Mouse (Mus musculus) forebrain, postnatal 0 days (tissue): ENCODE results near the gene Ldah. TPM values are rescaled to one million over a fixed set of nuclear protein-coding genes. Genes with fewer than 3 reads are reported as not detected.
"Not testable (repeated sequence)": the region's sequence is repeated elsewhere in the genome, so short reads cannot be mapped to it uniquely, and the experiment has no call there.

Source experiments
- ATAC-seq: fragments of 200-750 bp; cut with Nextera tagmentation; 2 replicates; pipeline ENCODE4 v1.8.0; 2017; ENCODE audit warnings: mild to moderate bottlenecking, moderate library complexity
- DNase-seq: peaks from one replicate; pipeline ENCODE4 v3.0.0-alpha.2; 2015
- H3K27ac ChIP-seq: fragments of 300-500 bp; sonication (generic); 2 replicates; pipeline ENCODE4 v1.5.1; 2014; ENCODE audit warnings: low read depth, mild to moderate bottlenecking, antibody characterized with exemption, low read length, moderate library complexity, mixed read lengths
- H3K27me3 ChIP-seq: fragments of 300-500 bp; sonication (generic); 2 replicates; pipeline ENCODE4 v1.6.1; 2014; ENCODE audit warnings: mild to moderate bottlenecking, low read length, mixed read lengths; ENCODE audit not compliant: insufficient read depth
- H3K36me3 ChIP-seq: fragments of 300-500 bp; sonication (generic); 2 replicates; pipeline ENCODE4 v1.6.1; 2014; ENCODE audit warnings: mild to moderate bottlenecking, moderate library complexity; ENCODE audit not compliant: insufficient read depth
- H3K4me1 ChIP-seq: fragments of 300-500 bp; sonication (generic); 2 replicates; pipeline ENCODE4 v1.6.1; 2014; ENCODE audit warnings: antibody characterized with exemption; ENCODE audit not compliant: insufficient read depth
- H3K4me2 ChIP-seq: fragments of 300-500 bp; sonication (generic); 2 replicates; pipeline ENCODE4 v1.6.1; 2014; ENCODE audit warnings: low read depth, mild to moderate bottlenecking, moderate library complexity
- H3K4me3 ChIP-seq: fragments of 300-500 bp; sonication (generic); 2 replicates; pipeline ENCODE4 v1.5.1; 2014; ENCODE audit warnings: low read depth, low read length, mixed read lengths
- H3K9ac ChIP-seq: fragments of 300-500 bp; sonication (generic); 2 replicates; pipeline ENCODE4 v1.6.1; 2014; ENCODE audit warnings: mild to moderate bottlenecking
- H3K9me3 ChIP-seq: fragments of 300-500 bp; sonication (generic); 2 replicates; pipeline ENCODE4 v1.6.1; 2016; ENCODE audit warnings: low read length
- CTCF ChIP-seq: sonication (generic); IDR thresholded peaks from 2 replicates; pipeline ENCODE4 v1.5.1; 2016; ENCODE audit warnings: antibody characterized with exemption, control low read depth, low read depth
- WGBS: fragments of 180-500 bp; shearing (Covaris S2); extraction: QIAGEN DNeasy Blood & Tissue Kit; methylation state at CpG from one replicate; pipeline ENCODE4 v1.1.7; 2014; 5-methylcytosine and 5-hydroxymethylcytosine counted together
- polyA plus RNA-seq: library from polyadenylated mRNA; unstranded; fragments of >200 nt; fragmentation: Nextera tagmentation; extraction: Ambion mirVana; gene quantifications from 2 replicates; pipeline ENCODE4 v1.2.1, GENCODE M21; 2015
- total RNA-seq: library from RNA; depleted of rRNA; stranded (reverse); fragments of >200 nt; gene quantifications from 2 replicates; pipeline ENCODE4 v1.2.3, GENCODE M21; 2014; rRNA removed

Gene Ldah
- total RNA-seq (54.5 TPM in 2 replicates), polyA plus RNA-seq (74.0 and 85.5 TPM in 2 replicates)

DNA sequence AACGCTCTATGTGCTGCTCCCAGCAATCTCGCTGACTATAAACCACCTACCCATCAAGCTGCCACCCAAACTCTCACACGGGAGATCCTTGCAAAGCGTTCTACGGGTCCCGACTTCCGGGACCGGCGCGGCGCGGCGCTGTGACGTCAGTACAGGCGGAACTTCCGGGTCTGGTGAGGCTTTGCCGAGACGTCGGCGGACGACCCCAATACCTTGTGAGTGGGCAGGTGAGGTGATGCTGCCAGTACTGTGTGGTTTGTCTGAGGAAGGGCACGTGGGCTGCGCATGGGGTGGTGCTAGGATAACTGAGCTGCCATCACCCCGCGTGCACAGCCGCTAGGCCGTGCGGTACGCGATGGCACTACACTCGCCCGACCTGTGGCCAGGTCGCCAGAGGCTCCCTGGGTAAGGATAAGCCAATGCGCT is at the start of gene Ldah:
Ldah (plus strand) TSS at position 130 of the 426 bp plus-strand sequence.
- DNase-seq (peak; percentile 95), ATAC-seq (peak; percentile 99)
- Histone ChIP-seq H3K4me3 (peak within 1 kb of the TSS; percentile 80), H3K27ac (peak within 1 kb of the TSS; percentile 54; the same call in 1 of the 2 replicates), H3K9me3 (no peaks in the 10 kb centered on the region), H3K4me2 (peak within 1 kb of the TSS; percentile 63), H3K36me3 (no peaks in the 10 kb centered on the region), H3K27me3 (no peaks in the 10 kb centered on the region), H3K9ac (peak within 1 kb of the TSS; percentile 72), H3K4me1 (peaks cover 4% of the 10 kb centered on the region; the same call in 1 of the 2 replicates)
- TF ChIP-seq CTCF: peak; percentile 55
- 2% methylated on average over 34 of the region's 34 CpGs for whole genome bisulfite sequencing

DNA sequence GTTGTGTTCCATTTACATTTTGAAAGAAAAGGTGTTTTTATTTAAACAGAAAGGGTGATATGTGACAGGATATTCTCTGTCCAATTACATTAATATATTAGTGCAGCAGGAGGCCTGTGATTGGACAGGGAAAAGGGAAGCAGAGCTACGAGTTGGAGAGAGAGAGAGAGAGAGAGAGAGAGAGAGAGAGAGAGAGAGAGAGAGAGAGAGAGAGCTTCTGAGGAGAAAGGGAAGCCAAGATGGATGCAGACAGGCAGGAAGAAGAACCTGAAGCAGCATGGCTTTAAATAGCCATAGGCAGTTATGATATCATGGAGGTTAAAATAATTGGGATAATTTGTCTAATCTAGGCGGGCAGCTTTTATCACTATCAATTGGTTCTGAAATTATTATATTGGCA is 40.2 kb upstream of the Ldah start:
- ATAC-seq: no peak
- Histone ChIP-seq H3K27me3 (no peaks in the 10 kb centered on the region), H3K4me2 (no peak overlapping the region), H3K9ac (no peak overlapping the region), H3K27ac (no peak overlapping the region), H3K4me3 (no peak overlapping the region), H3K4me1 (no peaks in the 10 kb centered on the region), H3K36me3 (no peaks in the 10 kb centered on the region), H3K9me3 (no peaks in the 10 kb centered on the region)
- no peak for TF ChIP-seq CTCF
- no peak for DNase-seq
- 67% methylated on average over 2 of the region's 2 CpGs for WGBS

DNA sequence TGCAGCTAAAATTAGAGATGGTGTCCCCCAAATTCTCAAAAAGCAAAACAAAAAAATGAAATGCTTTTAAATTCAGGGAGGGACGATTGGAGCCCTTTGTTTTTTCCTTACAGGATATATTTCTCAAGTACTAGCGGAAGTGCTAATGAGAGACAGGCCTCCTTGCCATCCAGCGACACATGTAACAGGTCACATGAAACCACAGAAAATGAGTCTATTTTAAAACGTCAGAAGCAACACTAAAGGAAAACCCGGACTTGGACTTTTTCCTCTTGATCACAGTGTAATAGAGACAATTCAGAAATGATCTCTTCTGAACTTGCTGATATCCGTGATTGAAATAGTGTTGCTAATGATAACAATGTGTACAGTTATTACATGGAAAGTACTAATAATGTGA is 27.0 kb upstream of the Ldah start:
- TF ChIP-seq CTCF: no peak
- no peak overlapping the region for H3K9ac ChIP-seq
- H3K27me3 ChIP-seq: no peaks in the 10 kb centered on the region
- ATAC-seq (no peak), DNase-seq (no peak)
- H3K27ac ChIP-seq: no peak overlapping the region
- 58% methylated on average over 6 of the region's 6 CpGs for WGBS
- H3K9me3 ChIP-seq: no peaks in the 10 kb centered on the region
- H3K4me2 ChIP-seq: no peak overlapping the region
- H3K4me1 ChIP-seq: no peaks in the 10 kb centered on the region
- H3K4me3 ChIP-seq: no peak overlapping the region
- no peaks in the 10 kb centered on the region for H3K36me3 ChIP-seq

DNA sequence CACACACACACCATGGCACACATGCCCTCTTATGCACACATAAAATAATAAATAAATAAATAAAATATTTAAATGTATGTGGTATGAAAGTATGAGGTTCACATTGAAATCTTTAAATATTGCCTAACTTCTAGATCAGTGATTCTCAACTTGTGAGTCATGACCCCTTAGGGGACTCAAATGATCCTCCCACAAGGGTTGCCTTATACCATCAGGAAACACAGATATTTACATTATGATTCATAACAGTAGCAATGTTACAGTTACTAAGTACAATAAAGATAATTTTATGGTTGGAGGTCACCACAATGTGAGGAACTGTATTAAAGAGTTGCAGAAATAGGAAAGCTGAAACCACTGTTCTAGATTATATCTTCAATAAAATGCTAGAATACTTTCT is 26.2 kb upstream of the Ldah start:
- Histone ChIP-seq H3K4me2 (no peak overlapping the region), H3K4me1 (no peaks in the 10 kb centered on the region), H3K4me3 (no peak overlapping the region), H3K27me3 (no peaks in the 10 kb centered on the region), H3K9ac (no peak overlapping the region), H3K36me3 (no peaks in the 10 kb centered on the region), H3K27ac (no peak overlapping the region), H3K9me3 (no peaks in the 10 kb centered on the region)
- DNase-seq (no peak), ATAC-seq (no peak)
- TF ChIP-seq CTCF: no peak

DNA sequence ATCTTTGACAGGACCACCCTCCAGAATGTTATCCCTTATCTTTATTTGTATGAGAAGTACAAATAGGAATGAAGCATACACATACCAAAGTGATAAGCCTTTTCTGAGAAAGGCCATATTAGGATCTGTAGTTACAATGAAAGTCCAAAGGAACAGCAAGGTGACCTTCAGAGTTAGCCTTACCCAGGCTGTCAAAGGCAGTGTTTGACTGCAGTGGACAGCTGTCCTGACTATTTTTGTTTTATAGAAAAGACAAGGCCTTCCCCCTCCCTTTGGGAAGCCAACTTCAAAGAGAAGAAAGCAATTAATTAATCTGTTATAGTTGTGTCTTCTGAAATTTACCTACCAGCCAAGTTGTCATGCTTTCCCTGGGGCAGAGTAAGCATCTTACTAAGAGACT is 23.4 kb upstream of the Ldah start:
- Histone ChIP-seq H3K27me3 (no peaks in the 10 kb centered on the region), H3K9me3 (no peaks in the 10 kb centered on the region), H3K9ac (no peak overlapping the region), H3K36me3 (no peaks in the 10 kb centered on the region), H3K27ac (no peak overlapping the region), H3K4me1 (no peaks in the 10 kb centered on the region), H3K4me3 (no peak overlapping the region), H3K4me2 (no peak overlapping the region)
- no peak for ATAC-seq
- DNase-seq: no peak
- no peak for TF ChIP-seq CTCF

DNA sequence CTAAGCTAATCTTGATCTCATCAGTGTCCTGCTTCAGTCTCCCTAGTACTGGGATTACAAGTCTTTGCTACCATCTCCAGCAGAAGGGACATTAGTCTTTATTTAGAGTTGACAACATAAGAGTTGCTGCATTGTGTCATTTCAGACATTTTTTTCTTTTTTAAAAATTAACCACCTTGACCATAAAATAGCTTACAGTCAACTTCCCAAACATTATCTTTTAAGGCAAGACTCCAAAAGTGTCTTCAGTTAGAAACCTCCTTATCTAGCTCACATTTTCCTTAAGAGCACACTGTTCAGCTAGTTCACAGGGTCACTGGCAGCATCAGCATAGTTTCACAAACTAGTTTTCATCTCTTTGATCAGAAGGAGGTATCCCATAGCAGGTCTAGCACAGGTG is 19.7 kb upstream of the Ldah start:
- TF ChIP-seq CTCF: no peak
- Histone ChIP-seq H3K4me2 (no peak overlapping the region), H3K36me3 (no peaks in the 10 kb centered on the region), H3K27me3 (no peaks in the 10 kb centered on the region), H3K9me3 (no peaks in the 10 kb centered on the region), H3K4me3 (no peak overlapping the region), H3K9ac (no peak overlapping the region), H3K4me1 (no peaks in the 10 kb centered on the region), H3K27ac (no peak overlapping the region)
- ATAC-seq (no peak), DNase-seq (no peak)

DNA sequence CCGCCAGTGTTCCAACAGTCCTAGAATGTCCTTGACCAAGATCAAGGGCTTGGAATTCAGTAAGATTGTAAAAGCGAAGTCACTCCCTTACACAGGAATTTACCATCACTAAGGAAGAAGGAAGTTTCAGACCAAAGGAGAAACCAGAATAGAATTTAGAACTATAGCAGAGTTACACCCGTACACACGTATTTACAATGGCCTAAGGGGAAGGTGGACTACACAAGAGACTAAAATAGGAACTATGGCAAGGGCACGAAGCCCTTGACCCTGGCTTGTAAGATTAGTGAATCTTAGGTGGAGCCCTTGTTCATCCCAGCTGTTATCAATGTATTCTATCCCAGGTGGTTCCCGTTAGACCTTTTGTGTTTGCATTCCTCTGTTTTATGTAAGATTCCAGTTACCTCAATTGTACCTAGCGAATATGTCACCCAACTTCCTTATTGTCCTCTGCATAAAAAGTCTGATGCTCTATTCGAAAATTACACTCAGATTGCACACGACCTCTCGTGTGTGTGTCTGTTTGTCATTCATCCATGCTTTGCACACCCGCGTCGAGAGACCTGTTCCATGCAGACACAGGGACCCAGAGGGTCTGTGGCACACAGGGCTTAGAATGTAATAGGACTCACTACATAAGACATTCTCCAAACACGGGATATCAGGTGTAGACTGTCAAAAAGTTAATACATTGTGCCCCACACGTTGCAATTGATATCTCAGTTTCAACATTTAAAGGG is 18.9 kb upstream of the Ldah start:
- H3K9me3 ChIP-seq, H3K27me3 ChIP-seq, H3K4me2 ChIP-seq, H3K36me3 ChIP-seq, H3K4me1 ChIP-seq, H3K9ac ChIP-seq, DNase-seq, H3K4me3 ChIP-seq, ATAC-seq, H3K27ac ChIP-seq: not testable (repeated sequence)
- WGBS: 86% methylated on average over 15 of the region's 15 CpGs
